Mouse (Mus musculus) forebrain, embryonic 14.5 days (tissue): ENCODE data around the gene Trpm8. TPM values are rescaled to one million over a fixed set of nuclear protein-coding genes. Genes with fewer than 3 reads are reported as not detected.

ENCODE experiments used
- ATAC-seq: fragments of 200-750 bp; cut with Nextera tagmentation; 2 replicates; pipeline ENCODE4 v1.8.0; 2017; ENCODE audit warnings: mild to moderate bottlenecking, moderate library complexity
- DNase-seq: peaks from one replicate; pipeline ENCODE4 v3.0.0-alpha.2; 2015; ENCODE audit warnings: low spot score
- H3K27ac ChIP-seq: fragments of 300-500 bp; sonication (generic); 2 replicates; pipeline ENCODE4 v1.5.1; 2014; ENCODE audit warnings: low read depth, mild to moderate bottlenecking, control low read depth, low read length, moderate library complexity
- H3K27me3 ChIP-seq: fragments of 300-500 bp; sonication (generic); replicated peaks from 2 replicates; pipeline ENCODE4 v1.6.1; 2014; ENCODE audit warnings: low read length, control low read depth, mixed read lengths; ENCODE audit not compliant: control insufficient read depth, insufficient read depth
- H3K36me3 ChIP-seq: fragments of 300-500 bp; sonication (generic); 2 replicates; pipeline ENCODE4 v1.6.1; 2014; ENCODE audit warnings: low read length, control low read depth; ENCODE audit not compliant: control insufficient read depth, insufficient read depth
- H3K4me1 ChIP-seq: fragments of 300-500 bp; sonication (generic); 2 replicates; pipeline ENCODE4 v1.6.1; 2014; ENCODE audit warnings: antibody characterized with exemption, low read length, control low read depth; ENCODE audit not compliant: control insufficient read depth, insufficient read depth
- H3K4me2 ChIP-seq: fragments of 300-500 bp; sonication (generic); 2 replicates; pipeline ENCODE4 v1.6.1; 2014; ENCODE audit warnings: mild to moderate bottlenecking, control low read depth, low read length
- H3K4me3 ChIP-seq: fragments of 300-500 bp; sonication (generic); 2 replicates; pipeline ENCODE4 v1.5.1; 2014; ENCODE audit warnings: low read depth, low read length, control low read depth
- H3K9ac ChIP-seq: fragments of 300-500 bp; sonication (generic); 2 replicates; pipeline ENCODE4 v1.6.1; 2014; ENCODE audit warnings: mild to moderate bottlenecking, low read length, control low read depth, moderate library complexity
- H3K9me3 ChIP-seq: fragments of 300-500 bp; sonication (generic); replicated peaks from 2 replicates; pipeline ENCODE4 v1.6.1; 2016; ENCODE audit warnings: low read length, control low read depth, mixed read lengths; ENCODE audit not compliant: control insufficient read depth
- WGBS: fragments of 180-500 bp; shearing (Covaris S2); extraction: QIAGEN DNeasy Blood & Tissue Kit; methylation state at CpG from one replicate; pipeline ENCODE4 v1.1.7; 2014; 5-methylcytosine and 5-hydroxymethylcytosine counted together
- polyA plus RNA-seq: library from polyadenylated mRNA; unstranded; fragments of >200 nt; fragmentation: Nextera tagmentation; extraction: Ambion mirVana; gene quantifications from 2 replicates; pipeline ENCODE4 v1.2.1, GENCODE M21; 2014

Gene Trpm8
- polyA plus RNA-seq, 1 experiment from 2014 or later, result not detected

DNA sequence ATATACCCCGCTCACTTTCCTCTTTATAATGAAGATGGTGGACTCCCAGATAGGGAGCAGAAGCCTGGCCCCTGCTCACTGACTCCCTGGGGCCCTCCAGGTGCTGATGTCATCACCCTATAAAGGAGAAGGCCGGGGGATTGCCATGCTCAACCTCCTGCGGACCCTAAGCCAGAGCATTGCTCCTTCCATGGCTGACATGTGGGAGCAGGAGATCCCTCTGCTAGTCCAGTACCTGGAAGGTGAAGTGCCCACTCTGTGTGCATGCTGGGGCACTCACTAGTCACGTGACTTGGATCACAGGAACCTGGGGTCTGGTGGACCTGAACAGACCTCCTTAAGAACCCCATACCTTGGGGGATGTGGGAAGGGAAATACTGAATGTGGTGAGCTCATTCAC is 36.9 kb upstream of the Trpm8 start:
- 71% methylated on average over 4 of the region's 4 CpGs for WGBS
- no peaks in the 10 kb centered on the region for H3K4me1 ChIP-seq
- no peak overlapping the region for H3K4me3 ChIP-seq
- no peaks in the 10 kb centered on the region for H3K36me3 ChIP-seq
- ATAC-seq, result no peak
- H3K4me2 ChIP-seq, result no peak overlapping the region
- no peak overlapping the region for H3K27ac ChIP-seq
- H3K27me3 ChIP-seq, result no peaks in the 10 kb centered on the region
- no peak overlapping the region for H3K9ac ChIP-seq
- peaks cover 92% of the 10 kb centered on the region for H3K9me3 ChIP-seq
- no peak for DNase-seq

DNA sequence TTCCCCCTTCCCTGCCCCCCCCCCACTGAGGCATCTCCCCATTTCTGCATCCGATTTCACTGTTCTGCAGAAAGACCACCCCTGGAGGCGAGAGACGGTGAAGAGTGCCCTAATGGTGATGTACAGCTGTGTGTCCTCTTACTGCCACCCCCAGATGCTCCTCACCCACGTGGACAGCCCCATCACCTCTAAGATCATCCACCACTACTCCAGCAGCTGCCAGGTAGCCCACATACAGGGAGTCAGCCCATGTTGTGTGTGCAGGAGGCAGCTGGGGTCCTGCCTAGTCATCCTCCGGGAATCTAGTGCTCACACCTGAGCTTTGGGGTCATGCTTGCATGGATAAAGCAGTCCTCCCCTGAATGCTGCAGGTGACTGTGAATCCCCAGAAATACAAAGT is 33.6 kb upstream of the Trpm8 start:
- Histone ChIP-seq H3K9me3 (peaks cover 94% of the 10 kb centered on the region), H3K4me3 (no peak overlapping the region), H3K4me2 (no peak overlapping the region), H3K4me1 (no peaks in the 10 kb centered on the region), H3K36me3 (no peaks in the 10 kb centered on the region), H3K27ac (no peak overlapping the region), H3K9ac (no peak overlapping the region), H3K27me3 (no peaks in the 10 kb centered on the region)
- ATAC-seq, result no peak
- no peak for DNase-seq
- WGBS, result 64% methylated on average over 5 of the region's 5 CpGs

GRCm38 (mm10) chr1:88245881-88246280 is 31.6 kb upstream of the Trpm8 start:
- Histone ChIP-seq H3K27me3 (no peaks in the 10 kb centered on the region), H3K27ac (no peak overlapping the region), H3K4me1 (no peaks in the 10 kb centered on the region), H3K36me3 (no peaks in the 10 kb centered on the region), H3K9ac (no peak overlapping the region), H3K4me2 (no peak overlapping the region), H3K4me3 (no peak overlapping the region), H3K9me3 (peaks cover 94% of the 10 kb centered on the region)
- ATAC-seq (no peak), DNase-seq (no peak)
- 78% methylated on average over 6 of the region's 6 CpGs for WGBS

GRCm38 (mm10) chr1:88246386-88246785 is 31.1 kb upstream of the Trpm8 start:
- DNase-seq (no peak), ATAC-seq (no peak)
- H3K27me3 ChIP-seq, result no peaks in the 10 kb centered on the region
- no peaks in the 10 kb centered on the region for H3K4me1 ChIP-seq
- H3K27ac ChIP-seq, result no peak overlapping the region
- no peaks in the 10 kb centered on the region for H3K36me3 ChIP-seq
- H3K4me2 ChIP-seq, result no peak overlapping the region
- peaks cover 95% of the 10 kb centered on the region for H3K9me3 ChIP-seq
- 46% methylated on average over 6 of the region's 6 CpGs for WGBS
- no peak overlapping the region for H3K4me3 ChIP-seq
- H3K9ac ChIP-seq, result no peak overlapping the region

GRCm38 (mm10) chr1:88247660-88248059 is 29.8 kb upstream of the Trpm8 start:
- Histone ChIP-seq H3K9ac (no peak overlapping the region), H3K9me3 (peaks cover 92% of the 10 kb centered on the region), H3K27ac (no peak overlapping the region), H3K27me3 (no peaks in the 10 kb centered on the region), H3K4me2 (no peak overlapping the region), H3K4me3 (no peak overlapping the region), H3K36me3 (no peaks in the 10 kb centered on the region), H3K4me1 (no peaks in the 10 kb centered on the region)
- DNase-seq, result no peak
- 49% methylated on average over 2 of the region's 2 CpGs for WGBS
- no peak for ATAC-seq

GRCm38 (mm10) chr1:88248658-88249057 is 28.8 kb upstream of the Trpm8 start:
- Histone ChIP-seq H3K4me1 (no peaks in the 10 kb centered on the region), H3K27ac (no peak overlapping the region), H3K27me3 (no peaks in the 10 kb centered on the region), H3K36me3 (no peaks in the 10 kb centered on the region), H3K4me3 (no peak overlapping the region), H3K9me3 (peaks cover 93% of the 10 kb centered on the region), H3K9ac (no peak overlapping the region), H3K4me2 (no peak overlapping the region)
- 68% methylated on average over 4 of the region's 4 CpGs for WGBS
- ATAC-seq (no peak), DNase-seq (no peak)

DNA sequence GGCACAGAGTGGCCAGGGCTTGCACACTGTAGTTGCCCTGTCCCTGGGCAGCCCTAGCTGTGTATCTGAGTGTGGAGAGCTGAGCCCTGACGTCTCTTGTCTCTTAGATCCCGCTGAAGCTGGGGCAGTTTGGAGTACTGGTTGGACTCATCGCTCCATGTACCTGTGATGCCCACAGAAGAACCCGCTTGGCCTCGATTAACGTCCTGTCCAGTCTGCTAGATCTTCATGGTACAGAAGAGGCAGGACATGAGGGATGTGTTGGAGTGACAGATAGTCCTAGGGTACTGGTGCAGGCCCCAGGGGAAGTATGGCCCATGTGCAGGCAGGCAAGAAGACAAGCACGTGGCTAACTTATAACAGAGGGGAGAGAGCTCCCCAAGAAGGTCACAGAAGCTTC is 27.9 kb upstream of the Trpm8 start:
- 80% methylated on average over 7 of the region's 7 CpGs for WGBS
- Histone ChIP-seq H3K27ac (no peak overlapping the region), H3K36me3 (no peaks in the 10 kb centered on the region), H3K4me1 (no peaks in the 10 kb centered on the region), H3K9ac (no peak overlapping the region), H3K4me2 (no peak overlapping the region), H3K9me3 (peaks cover 90% of the 10 kb centered on the region), H3K27me3 (no peaks in the 10 kb centered on the region), H3K4me3 (no peak overlapping the region)
- ATAC-seq (no peak), DNase-seq (no peak)

GRCm38 (mm10) chr1:88250023-88250422 is 27.4 kb upstream of the Trpm8 start:
- H3K9me3 ChIP-seq, result peaks cover 90% of the 10 kb centered on the region
- H3K4me2 ChIP-seq, result no peak overlapping the region
- H3K4me3 ChIP-seq, result no peak overlapping the region
- H3K27me3 ChIP-seq, result no peaks in the 10 kb centered on the region
- 83% methylated on average over 5 of the region's 5 CpGs for WGBS
- no peak overlapping the region for H3K27ac ChIP-seq
- H3K9ac ChIP-seq, result no peak overlapping the region
- no peaks in the 10 kb centered on the region for H3K4me1 ChIP-seq
- DNase-seq, result no peak
- no peaks in the 10 kb centered on the region for H3K36me3 ChIP-seq
- ATAC-seq, result no peak

DNA sequence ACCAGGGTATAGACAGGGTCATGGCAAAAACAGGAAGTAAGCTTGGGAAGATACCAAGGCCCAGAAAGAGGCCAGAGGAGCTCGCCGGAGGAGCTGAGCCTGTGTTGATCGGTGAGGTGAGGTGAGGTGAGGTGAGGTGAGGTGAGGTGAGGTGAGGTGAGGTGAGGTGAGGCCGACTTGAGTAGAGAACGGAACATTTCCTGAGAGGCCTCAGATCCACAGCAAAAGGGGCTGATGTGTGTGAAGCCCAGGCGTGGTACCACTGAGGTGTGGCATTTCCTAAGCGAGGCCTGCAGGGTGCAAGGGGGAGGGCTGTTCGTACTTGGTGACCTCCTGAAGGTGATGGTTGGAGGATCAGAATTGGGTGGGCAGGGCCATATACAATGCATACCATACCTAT is 24.4 kb upstream of the Trpm8 start:
- ATAC-seq, result no peak

More for the DNA sequence above, 24.4 kb upstream of the Trpm8 start:
- Histone ChIP-seq H3K27ac (no peak overlapping the region), H3K4me1 (no peaks in the 10 kb centered on the region), H3K27me3 (no peaks in the 10 kb centered on the region), H3K4me3 (no peak overlapping the region), H3K9ac (no peak overlapping the region), H3K4me2 (no peak overlapping the region), H3K36me3 (no peaks in the 10 kb centered on the region), H3K9me3 (peaks cover 89% of the 10 kb centered on the region)
- no peak for DNase-seq
- 76% methylated on average over 8 of the region's 8 CpGs for WGBS
